Mouse (Mus musculus) hindbrain, embryonic 13.5 days (tissue): ENCODE measurements at regions not wholly inside any gene's neighbourhood (a gene's known extent, or its start where the extent isn't known, plus 50 kb on each side); places are given as distances from the start of the nearest gene placed in this dataset.
A peak's percentile ranks its signal among the peaks of the same experiment; 100 is the strongest.

ENCODE experiments used
- ATAC-seq: fragments of 200-750 bp; cut with Nextera tagmentation; 2 replicates; pipeline ENCODE4 v1.8.0; 2017; ENCODE audit warnings: moderate TSS enrichment; ENCODE audit not compliant: low FRiP score
- H3K27ac ChIP-seq: fragments of 300-500 bp; sonication (generic); 2 replicates; pipeline ENCODE4 v1.5.1; 2015; ENCODE audit warnings: inconsistent platforms, mild to moderate bottlenecking, moderate library complexity
- H3K27me3 ChIP-seq: fragments of 300-500 bp; sonication (generic); 2 replicates; pipeline ENCODE4 v1.6.1; 2015; ENCODE audit warnings: mild to moderate bottlenecking, inconsistent platforms
- H3K36me3 ChIP-seq: fragments of 300-500 bp; sonication (generic); 2 replicates; pipeline ENCODE4 v1.6.1; 2015; ENCODE audit warnings: mild to moderate bottlenecking, inconsistent platforms
- H3K4me1 ChIP-seq: fragments of 300-500 bp; sonication (generic); replicated peaks from 2 replicates; pipeline ENCODE4 v1.6.1; 2015; ENCODE audit warnings: inconsistent platforms
- H3K4me2 ChIP-seq: fragments of 300-500 bp; sonication (generic); 2 replicates; pipeline ENCODE4 v1.6.1; 2015; ENCODE audit warnings: inconsistent platforms, mild to moderate bottlenecking, moderate library complexity
- H3K4me3 ChIP-seq: fragments of 300-500 bp; sonication (generic); 2 replicates; pipeline ENCODE4 v1.5.1; 2015; ENCODE audit warnings: mild to moderate bottlenecking, inconsistent platforms
- H3K9ac ChIP-seq: fragments of 300-500 bp; sonication (generic); 2 replicates; pipeline ENCODE4 v1.6.1; 2015; ENCODE audit warnings: mild to moderate bottlenecking, inconsistent platforms
- H3K9me3 ChIP-seq: fragments of 300-500 bp; sonication (generic); 2 replicates; pipeline ENCODE4 v1.6.1; 2016; ENCODE audit warnings: inconsistent platforms
- WGBS: fragments of 180-500 bp; shearing (Covaris S2); methylation state at CpG from one replicate; pipeline ENCODE4 v1.1.7; 2015; 5-methylcytosine and 5-hydroxymethylcytosine counted together

DNA sequence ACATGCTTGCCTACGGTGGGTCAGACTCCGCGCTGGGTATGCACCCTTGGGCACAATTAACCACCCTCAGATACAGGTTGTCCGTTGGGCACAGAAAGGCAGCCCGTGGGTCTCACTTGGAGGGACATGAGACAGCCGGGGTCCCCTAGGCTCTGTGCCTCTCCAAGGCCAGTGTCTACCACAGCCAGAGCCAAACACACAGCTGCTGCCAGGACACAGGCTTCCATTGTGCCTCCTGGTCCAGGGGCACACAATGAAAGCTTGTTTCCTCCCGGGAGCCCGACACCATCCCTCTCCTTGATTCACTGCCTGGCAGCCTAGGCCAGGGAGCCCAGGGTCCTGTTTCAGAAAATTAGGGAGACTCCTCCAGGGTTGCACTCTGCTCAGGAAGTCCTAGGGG is 161.4 kb upstream of the Haao start:
- no peak overlapping the region for H3K4me2 ChIP-seq
- peak; percentile 69 for ATAC-seq
- peak overlapping the region; percentile 77; the same call in 1 of the 2 replicates for H3K27ac ChIP-seq
- no peak overlapping the region for H3K4me3 ChIP-seq
- H3K36me3 ChIP-seq = no peaks in the 10 kb centered on the region
- H3K9me3 ChIP-seq = no peaks in the 10 kb centered on the region
- H3K27me3 ChIP-seq = no peaks in the 10 kb centered on the region
- peaks cover 12% of the 10 kb centered on the region for H3K4me1 ChIP-seq
- 58% methylated on average over 8 of the region's 8 CpGs for WGBS
- no peak overlapping the region for H3K9ac ChIP-seq

DNA sequence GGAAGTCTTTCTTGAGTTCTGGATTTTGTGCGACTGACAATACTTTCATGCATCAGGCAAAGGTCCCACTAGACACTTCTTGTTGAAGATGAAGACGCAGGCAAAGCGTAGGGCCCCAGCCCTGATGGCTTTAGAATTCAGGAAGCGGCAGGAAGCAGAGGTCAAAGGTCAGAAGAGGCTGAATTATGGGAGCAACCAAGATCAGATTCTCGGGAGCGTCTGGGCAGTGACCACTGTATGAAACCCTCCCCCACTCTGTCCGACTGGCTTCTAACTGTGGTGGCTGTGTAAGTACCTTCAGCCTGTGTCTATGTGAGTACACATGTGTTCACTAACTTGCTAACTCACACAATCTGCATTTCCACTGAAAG is 160.9 kb upstream of the Haao start:
- H3K36me3 ChIP-seq = no peaks in the 10 kb centered on the region
- peaks cover 17% of the 10 kb centered on the region for H3K4me1 ChIP-seq
- ATAC-seq = no peak
- no peak overlapping the region for H3K4me3 ChIP-seq
- no peak overlapping the region for H3K4me2 ChIP-seq
- H3K27me3 ChIP-seq = no peaks in the 10 kb centered on the region
- H3K9me3 ChIP-seq = no peaks in the 10 kb centered on the region
- peak overlapping the region; percentile 77; the same call in 1 of the 2 replicates for H3K27ac ChIP-seq
- 53% methylated on average over 7 of the region's 7 CpGs for WGBS
- H3K9ac ChIP-seq = no peak overlapping the region

DNA sequence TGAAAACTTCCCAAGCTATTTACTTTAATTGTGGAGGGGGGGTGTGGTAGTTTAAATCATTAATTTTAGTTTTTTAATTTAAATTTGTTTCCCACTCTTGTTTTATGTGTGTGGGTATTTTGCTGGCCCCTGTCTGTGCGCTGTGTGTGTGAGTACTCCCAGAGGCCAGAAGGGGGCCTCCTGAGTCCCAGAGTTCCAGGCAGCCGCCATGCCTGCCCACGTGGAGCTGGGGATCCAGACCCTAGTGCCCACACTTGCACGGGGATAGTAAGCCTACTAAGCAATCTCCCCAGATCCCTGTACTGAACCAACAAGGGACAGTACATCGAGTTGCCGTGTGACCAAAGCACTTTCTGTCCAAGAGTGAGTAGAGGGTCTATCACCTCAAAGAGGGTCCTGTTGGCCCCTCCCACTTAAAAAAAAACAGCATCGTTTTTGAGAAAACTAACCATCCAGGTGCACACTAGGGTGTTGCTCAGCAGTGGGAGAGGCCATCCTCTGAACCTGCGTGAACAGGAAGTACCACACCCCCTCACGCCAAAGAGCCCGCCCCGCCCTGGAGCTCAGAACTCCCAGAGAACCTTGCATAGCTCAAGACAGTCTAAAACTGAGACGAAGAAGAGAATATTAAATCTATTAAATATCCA is 160.4 kb upstream of the Haao start:
- H3K27me3 ChIP-seq = no peaks in the 10 kb centered on the region
- H3K9ac ChIP-seq = no peak overlapping the region
- no peak overlapping the region for H3K4me3 ChIP-seq
- peaks cover 17% of the 10 kb centered on the region for H3K4me1 ChIP-seq
- H3K27ac ChIP-seq = no peak overlapping the region
- H3K36me3 ChIP-seq = no peaks in the 10 kb centered on the region
- H3K9me3 ChIP-seq = no peaks in the 10 kb centered on the region
- WGBS = 91% methylated on average over 12 of the region's 12 CpGs
- no peak for ATAC-seq
- H3K4me2 ChIP-seq = no peak overlapping the region

DNA sequence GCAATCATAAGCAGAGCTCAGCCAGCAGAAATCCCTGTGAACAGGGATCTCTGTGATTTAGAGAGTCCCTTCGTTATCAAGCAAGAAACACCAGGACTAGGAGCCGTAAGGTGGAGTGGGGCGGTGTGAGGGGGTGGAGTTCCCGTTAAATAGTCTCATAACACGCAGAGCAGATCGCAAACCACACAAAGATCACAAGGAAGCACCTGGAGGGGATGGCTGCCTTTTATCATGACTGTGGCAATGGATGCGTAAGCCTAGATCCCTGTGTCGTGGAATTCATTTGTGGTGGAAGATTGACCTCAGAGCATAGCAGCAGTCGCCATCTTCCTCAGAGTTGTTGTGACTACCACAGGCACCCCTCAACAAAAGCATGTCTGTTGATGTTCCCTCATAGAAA is 159.0 kb upstream of the Haao start:
- Histone ChIP-seq H3K27ac (no peak overlapping the region), H3K36me3 (no peaks in the 10 kb centered on the region), H3K9me3 (no peaks in the 10 kb centered on the region), H3K4me3 (no peak overlapping the region), H3K27me3 (no peaks in the 10 kb centered on the region), H3K4me2 (no peak overlapping the region), H3K9ac (no peak overlapping the region), H3K4me1 (peaks cover 17% of the 10 kb centered on the region)
- no peak for ATAC-seq
- WGBS = 93% methylated on average over 9 of the region's 9 CpGs

DNA sequence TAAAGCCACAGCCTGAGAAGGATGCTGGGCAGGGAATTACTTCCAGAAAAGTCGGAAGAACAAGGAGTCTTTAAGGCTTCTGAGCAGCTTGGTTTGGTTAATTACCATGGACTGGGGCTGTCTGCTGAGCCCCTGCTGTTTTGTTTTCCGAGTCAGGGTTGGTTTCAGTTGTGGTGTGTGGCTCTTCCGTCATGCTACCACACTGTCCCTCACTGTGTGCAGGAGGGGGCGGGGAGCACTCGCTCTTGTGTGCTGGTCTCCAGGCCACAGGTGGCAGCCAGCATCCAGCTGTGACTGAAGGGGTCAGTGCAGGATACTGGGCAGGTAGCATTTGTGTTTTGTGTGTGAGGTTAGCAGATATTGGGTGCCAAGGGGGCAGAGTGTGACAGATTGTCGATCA is 156.5 kb upstream of the Haao start:
- Histone ChIP-seq H3K4me2 (no peak overlapping the region), H3K4me3 (no peak overlapping the region), H3K27me3 (no peaks in the 10 kb centered on the region), H3K27ac (no peak overlapping the region), H3K4me1 (peaks cover 12% of the 10 kb centered on the region), H3K9me3 (no peaks in the 10 kb centered on the region), H3K36me3 (no peaks in the 10 kb centered on the region), H3K9ac (no peak overlapping the region)
- ATAC-seq = no peak
- WGBS = 36% methylated on average over 6 of the region's 6 CpGs

DNA sequence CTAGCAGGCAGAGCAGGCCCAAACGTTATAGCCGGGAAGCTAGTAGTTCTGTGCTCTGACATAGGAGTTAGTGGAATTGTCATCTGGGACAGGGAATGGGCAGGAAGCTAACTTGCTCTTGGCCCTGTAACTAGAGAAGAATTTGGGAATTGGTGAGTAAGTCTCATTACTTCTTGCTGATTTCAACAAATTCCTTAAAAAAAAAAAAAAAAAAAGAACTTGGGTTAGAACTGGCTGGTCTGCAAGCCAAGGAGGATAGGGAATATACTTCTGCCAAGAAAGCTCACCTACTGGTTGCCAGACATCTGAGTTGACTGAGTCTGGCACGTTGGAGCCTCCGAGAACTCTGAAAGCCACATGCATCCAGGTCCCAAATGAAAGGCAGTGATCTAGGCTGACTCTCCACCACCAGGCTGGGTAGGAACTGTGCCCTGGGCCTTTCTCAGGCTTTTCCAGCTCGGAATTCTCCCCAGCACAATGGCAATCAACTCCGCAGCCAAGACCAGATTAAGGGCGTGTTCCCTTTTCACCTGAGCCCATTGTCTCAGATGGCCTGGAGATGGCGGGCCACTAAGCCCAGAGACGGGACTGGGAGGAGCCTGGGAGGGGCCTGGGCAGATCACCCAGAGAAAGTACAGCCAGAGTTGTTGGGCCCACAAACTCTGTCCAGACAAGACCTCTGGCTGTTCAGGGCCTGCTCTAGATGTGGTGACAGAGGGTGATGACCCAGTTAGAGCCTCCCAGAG is 155.9 kb upstream of the Haao start:
- no peak overlapping the region for H3K9ac ChIP-seq
- H3K4me3 ChIP-seq = no peak overlapping the region
- H3K27ac ChIP-seq = no peak overlapping the region
- no peaks in the 10 kb centered on the region for H3K27me3 ChIP-seq
- H3K4me2 ChIP-seq = no peak overlapping the region
- WGBS = 43% methylated on average over 9 of the region's 9 CpGs
- H3K36me3 ChIP-seq = no peaks in the 10 kb centered on the region
- H3K9me3 ChIP-seq = no peaks in the 10 kb centered on the region
- peaks cover 8% of the 10 kb centered on the region for H3K4me1 ChIP-seq
- ATAC-seq = no peak

DNA sequence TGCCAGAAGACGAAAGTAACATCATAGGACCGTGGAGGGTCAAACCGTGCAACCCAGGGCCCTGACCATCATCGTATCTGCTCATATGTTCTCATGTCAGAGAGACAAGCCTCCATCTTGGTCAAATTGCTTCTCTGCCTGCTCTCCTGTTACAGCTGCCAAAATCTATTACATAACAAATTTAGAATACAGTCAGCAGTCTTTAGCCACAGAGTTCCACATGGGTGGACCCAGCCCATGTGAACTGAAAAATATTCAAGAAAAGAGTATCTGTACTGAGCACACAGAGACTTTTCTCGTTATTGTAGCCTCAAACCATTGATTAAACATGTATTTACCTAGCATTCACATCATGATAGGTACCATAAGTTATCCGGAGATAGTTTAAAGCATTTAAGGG is 155.2 kb upstream of the Haao start:
- no peak overlapping the region for H3K4me2 ChIP-seq
- H3K27me3 ChIP-seq = no peaks in the 10 kb centered on the region
- peaks cover 8% of the 10 kb centered on the region for H3K4me1 ChIP-seq
- H3K4me3 ChIP-seq = no peak overlapping the region
- no peak for ATAC-seq
- H3K9ac ChIP-seq = no peak overlapping the region
- 88% methylated on average over 6 of the region's 6 CpGs for WGBS
- H3K27ac ChIP-seq = no peak overlapping the region
- H3K9me3 ChIP-seq = no peaks in the 10 kb centered on the region
- no peaks in the 10 kb centered on the region for H3K36me3 ChIP-seq

DNA sequence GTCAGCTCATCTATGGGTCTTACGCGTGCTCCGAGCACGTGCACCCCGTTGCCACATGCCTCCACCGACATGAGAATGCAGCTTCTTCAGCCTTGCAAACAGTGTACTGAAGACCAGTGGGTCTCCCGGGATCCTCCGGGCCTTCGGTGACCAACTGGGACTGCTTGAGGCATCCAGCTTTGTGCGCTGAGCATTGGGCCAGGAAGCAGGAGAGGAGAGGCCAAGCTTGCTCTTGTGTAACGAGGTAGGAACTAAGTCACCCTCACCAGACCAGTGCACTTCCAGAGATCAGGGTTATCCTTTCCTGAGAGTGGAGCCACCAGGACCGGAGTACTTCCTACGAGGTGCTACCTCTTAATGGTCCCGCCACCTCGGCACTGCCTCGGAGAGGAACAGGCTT is 154.6 kb upstream of the Haao start:
- H3K27ac ChIP-seq = no peak overlapping the region
- no peaks in the 10 kb centered on the region for H3K27me3 ChIP-seq
- H3K36me3 ChIP-seq = no peaks in the 10 kb centered on the region
- H3K9ac ChIP-seq = no peak overlapping the region
- H3K9me3 ChIP-seq = no peaks in the 10 kb centered on the region
- no peak for ATAC-seq
- H3K4me3 ChIP-seq = no peak overlapping the region
- no peak overlapping the region for H3K4me2 ChIP-seq
- peaks cover 8% of the 10 kb centered on the region for H3K4me1 ChIP-seq
- WGBS = 94% methylated on average over 16 of the region's 16 CpGs

DNA sequence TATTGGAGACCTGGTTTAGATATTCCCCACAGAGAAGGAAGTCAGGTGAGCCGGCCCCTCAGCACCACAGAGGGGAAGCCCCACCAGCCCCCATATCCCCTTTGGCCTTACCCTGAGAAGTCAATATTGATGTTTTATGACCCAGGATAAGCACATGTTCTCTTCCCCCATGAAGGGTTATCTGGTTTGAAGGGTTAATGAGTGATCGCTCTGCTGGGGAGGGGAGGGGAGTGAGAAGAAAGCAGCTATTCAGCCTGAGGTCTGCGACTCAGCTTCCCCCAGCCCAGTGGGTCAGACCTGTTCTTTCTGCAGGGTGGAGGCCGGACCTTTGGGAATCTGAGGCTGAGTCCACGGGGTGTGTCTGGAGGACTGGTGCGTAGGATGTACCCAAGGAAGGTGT is 152.4 kb upstream of the Haao start:
- H3K27ac ChIP-seq = no peak overlapping the region
- H3K36me3 ChIP-seq = no peaks in the 10 kb centered on the region
- no peaks in the 10 kb centered on the region for H3K27me3 ChIP-seq
- no peak overlapping the region for H3K9ac ChIP-seq
- no peaks in the 10 kb centered on the region for H3K9me3 ChIP-seq
- peaks cover 8% of the 10 kb centered on the region for H3K4me1 ChIP-seq
- H3K4me2 ChIP-seq = no peak overlapping the region
- H3K4me3 ChIP-seq = no peak overlapping the region
- WGBS = 61% methylated on average over 6 of the region's 6 CpGs
- ATAC-seq = no peak

DNA sequence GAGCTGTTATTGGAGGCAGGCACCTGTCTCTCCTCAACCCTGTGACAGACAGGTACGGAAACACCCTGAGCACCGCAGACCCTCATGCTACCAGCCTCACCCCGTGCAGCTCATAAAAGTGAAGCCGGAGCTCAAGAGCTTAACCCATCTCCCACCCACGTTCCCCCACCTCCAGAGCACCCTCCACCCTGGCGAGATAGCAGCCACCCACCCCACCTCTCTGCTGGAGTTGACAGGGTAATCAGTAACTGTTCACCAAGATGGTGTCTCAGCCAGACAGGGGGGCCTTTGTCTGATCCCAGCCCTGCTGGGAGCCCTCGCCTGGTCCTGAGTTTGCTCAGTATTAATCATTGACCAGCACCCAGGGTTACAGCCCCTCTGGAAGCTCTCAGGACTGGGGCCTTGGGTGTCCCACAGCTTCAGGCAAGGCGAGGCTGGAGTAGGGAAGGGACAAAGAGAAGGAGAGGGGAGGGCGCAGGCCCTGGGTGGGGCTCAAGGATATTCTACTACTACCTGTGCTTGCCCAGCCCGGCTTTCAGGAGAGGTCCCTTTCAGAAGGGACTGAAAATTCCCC is 151.3 kb upstream of the Haao start:
- no peaks in the 10 kb centered on the region for H3K36me3 ChIP-seq

DNA sequence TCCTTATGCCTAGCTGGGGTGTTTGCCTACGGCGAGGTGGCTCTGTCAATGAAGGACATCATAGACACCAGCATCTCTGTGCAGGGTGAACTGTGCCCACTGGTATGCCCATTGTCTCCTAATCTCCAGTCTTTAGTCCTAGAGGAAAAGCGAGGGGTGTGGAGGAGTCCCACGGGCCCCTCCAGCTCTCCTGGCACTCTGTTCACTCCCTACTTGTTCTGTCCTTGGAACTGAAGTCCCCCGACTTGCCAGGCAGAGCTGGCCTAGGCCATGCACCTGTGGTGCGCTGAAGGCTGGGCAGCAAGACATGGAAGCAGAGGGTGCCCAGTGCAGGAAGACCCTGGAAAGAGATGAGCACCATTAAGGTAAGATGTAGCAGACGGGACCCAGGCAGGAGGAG is 150.6 kb upstream of the Haao start:
- no peaks in the 10 kb centered on the region for H3K27me3 ChIP-seq
- ATAC-seq = no peak
- no peaks in the 10 kb centered on the region for H3K9me3 ChIP-seq
- WGBS = 94% methylated on average over 7 of the region's 7 CpGs
- H3K36me3 ChIP-seq = no peaks in the 10 kb centered on the region
- H3K9ac ChIP-seq = no peak overlapping the region
- H3K27ac ChIP-seq = no peak overlapping the region
- H3K4me1 ChIP-seq = no peaks in the 10 kb centered on the region
- H3K4me2 ChIP-seq = no peak overlapping the region
- H3K4me3 ChIP-seq = no peak overlapping the region

More for the DNA sequence above, 151.3 kb upstream of the Haao start:
- Histone ChIP-seq H3K27ac (no peak overlapping the region), H3K9me3 (no peaks in the 10 kb centered on the region), H3K4me3 (no peak overlapping the region), H3K9ac (no peak overlapping the region), H3K27me3 (no peaks in the 10 kb centered on the region), H3K4me2 (no peak overlapping the region), H3K4me1 (peaks cover 4% of the 10 kb centered on the region)
- no peak for ATAC-seq
- 73% methylated on average over 10 of the region's 10 CpGs for WGBS

DNA sequence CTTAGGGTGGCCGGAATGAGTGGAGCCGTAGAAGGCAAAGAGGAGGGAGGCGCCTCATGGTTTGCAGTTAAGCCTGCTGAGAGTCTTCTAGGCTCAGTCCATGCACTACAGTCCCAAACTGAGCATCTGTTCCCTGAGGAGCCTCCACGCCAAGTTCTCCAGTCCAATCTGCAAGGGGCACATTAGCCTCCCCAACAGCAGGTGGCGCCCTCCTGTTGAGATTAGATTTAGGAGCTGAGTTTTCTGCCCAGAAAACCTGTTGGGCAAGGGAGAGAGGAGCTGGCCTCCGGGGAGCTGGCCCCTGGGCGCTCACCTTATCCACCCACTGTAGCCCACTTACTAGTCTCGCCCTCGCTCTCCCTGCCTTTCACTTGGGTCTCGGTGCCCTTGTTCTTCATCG is 150.0 kb upstream of the Haao start:
- no peak for ATAC-seq
- H3K36me3 ChIP-seq = no peaks in the 10 kb centered on the region
- no peaks in the 10 kb centered on the region for H3K9me3 ChIP-seq
- no peak overlapping the region for H3K4me3 ChIP-seq
- H3K9ac ChIP-seq = no peak overlapping the region
- no peaks in the 10 kb centered on the region for H3K4me1 ChIP-seq
- WGBS = 90% methylated on average over 11 of the region's 11 CpGs
- no peak overlapping the region for H3K27ac ChIP-seq
- no peaks in the 10 kb centered on the region for H3K27me3 ChIP-seq
- no peak overlapping the region for H3K4me2 ChIP-seq

DNA sequence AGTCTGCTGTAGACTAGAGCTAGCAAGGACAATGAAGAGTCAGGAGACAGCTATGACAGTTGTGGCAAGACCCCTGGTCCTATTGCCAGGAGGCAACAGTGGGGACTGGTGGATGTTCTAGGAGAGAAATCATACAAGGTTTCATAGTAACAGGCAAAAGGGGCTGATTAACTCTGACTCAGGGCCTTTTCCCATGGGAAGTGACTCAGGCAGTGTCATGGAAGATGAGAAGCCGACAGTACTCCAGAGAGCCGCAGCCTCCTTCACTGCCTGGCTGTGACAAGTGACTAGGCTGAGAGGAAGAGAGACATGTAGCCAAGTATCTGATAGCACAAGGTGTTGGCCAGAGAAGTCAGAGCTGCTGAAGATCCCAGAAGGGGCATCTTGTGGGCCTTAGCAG is 145.3 kb upstream of the Haao start:
- H3K4me3 ChIP-seq = no peak overlapping the region
- no peak for ATAC-seq
- no peaks in the 10 kb centered on the region for H3K9me3 ChIP-seq

More for the DNA sequence above, 145.3 kb upstream of the Haao start:
- Histone ChIP-seq H3K4me2 (no peak overlapping the region), H3K36me3 (no peaks in the 10 kb centered on the region), H3K27me3 (no peaks in the 10 kb centered on the region), H3K9ac (no peak overlapping the region; the same call in 1 of the 2 replicates), H3K4me1 (peaks cover 11% of the 10 kb centered on the region), H3K27ac (no peak overlapping the region)
- 71% methylated on average over 2 of the region's 2 CpGs for WGBS
